In the genomic region with DNA sequence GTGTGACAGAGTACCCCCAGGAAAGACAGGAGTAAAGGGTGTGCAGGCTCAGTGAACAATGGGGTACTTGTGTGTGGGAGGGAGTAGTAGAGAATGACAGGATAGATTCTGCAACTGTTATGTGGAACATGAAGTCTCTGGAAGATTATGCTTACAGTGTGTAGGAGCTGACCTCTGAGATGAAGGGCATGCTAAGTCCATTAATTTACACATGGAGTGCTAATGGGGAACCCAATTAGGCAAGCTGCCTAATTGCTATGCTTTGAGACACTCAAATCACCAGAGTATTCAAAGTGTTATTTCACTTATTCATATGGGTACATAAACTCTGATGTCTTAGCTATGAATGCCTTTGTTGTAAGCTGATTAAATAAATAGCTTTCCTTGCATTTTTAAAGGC, we compare ENCODE assay signal across 16 mouse cellular contexts.
"Had no signal": no experiment of that assay in that cellular context is flagged by ENCODE, and none has a peak within 500 bp of the region (broad histone marks: within the 10 kb centered on the region; RNA-seq: fewer than 3 reads in every experiment).

No protein-coding gene starts in this region.

- DNase-seq: kidney, adult 11 months; kidney, adult 9 months; kidney, postnatal 36 days; layer of hippocampus, adult 9-11 months; layer of hippocampus, postnatal 36 days; lung, embryonic 14.5 days; lung, postnatal 10 days; lung, postnatal 4 days; thymus, adult 2 months; thymus, postnatal 25 days had no signal

- ATAC-seq: liver, embryonic 12.5 days had no signal

- H3K4me1 ChIP-seq: limb, embryonic 15.5 days; liver, embryonic 12.5 days; stomach, embryonic 15.5 days had no signal

- H3K9me3 ChIP-seq: limb, embryonic 15.5 days; liver, embryonic 12.5 days; neural tube, embryonic 13.5 days; stomach, embryonic 15.5 days had no signal

- H3K4me3 ChIP-seq: limb, embryonic 15.5 days; liver, embryonic 12.5 days; neural tube, embryonic 13.5 days; stomach, embryonic 15.5 days had no signal

- H3K27me3 ChIP-seq: limb, embryonic 15.5 days; liver, embryonic 12.5 days; neural tube, embryonic 13.5 days; stomach, embryonic 15.5 days had no signal

- H3K36me3 ChIP-seq: limb, embryonic 15.5 days; liver, embryonic 12.5 days; neural tube, embryonic 13.5 days; stomach, embryonic 15.5 days had no signal

- H3K4me2 ChIP-seq: limb, embryonic 15.5 days; liver, embryonic 12.5 days; lung, embryonic 14.5 days; midbrain, embryonic 11.5 days; neural tube, embryonic 13.5 days; stomach, embryonic 15.5 days had no signal

- H3K27ac ChIP-seq: kidney, postnatal 0 days; limb, embryonic 15.5 days; liver, embryonic 12.5 days; neural tube, embryonic 13.5 days; stomach, embryonic 15.5 days had no signal

- H3K9ac ChIP-seq: limb, embryonic 15.5 days; liver, embryonic 12.5 days; lung, embryonic 14.5 days; neural tube, embryonic 13.5 days; stomach, embryonic 15.5 days had no signal
